Comparison of ENCODE assay signal across 11 mouse cellular contexts in the genomic region with DNA sequence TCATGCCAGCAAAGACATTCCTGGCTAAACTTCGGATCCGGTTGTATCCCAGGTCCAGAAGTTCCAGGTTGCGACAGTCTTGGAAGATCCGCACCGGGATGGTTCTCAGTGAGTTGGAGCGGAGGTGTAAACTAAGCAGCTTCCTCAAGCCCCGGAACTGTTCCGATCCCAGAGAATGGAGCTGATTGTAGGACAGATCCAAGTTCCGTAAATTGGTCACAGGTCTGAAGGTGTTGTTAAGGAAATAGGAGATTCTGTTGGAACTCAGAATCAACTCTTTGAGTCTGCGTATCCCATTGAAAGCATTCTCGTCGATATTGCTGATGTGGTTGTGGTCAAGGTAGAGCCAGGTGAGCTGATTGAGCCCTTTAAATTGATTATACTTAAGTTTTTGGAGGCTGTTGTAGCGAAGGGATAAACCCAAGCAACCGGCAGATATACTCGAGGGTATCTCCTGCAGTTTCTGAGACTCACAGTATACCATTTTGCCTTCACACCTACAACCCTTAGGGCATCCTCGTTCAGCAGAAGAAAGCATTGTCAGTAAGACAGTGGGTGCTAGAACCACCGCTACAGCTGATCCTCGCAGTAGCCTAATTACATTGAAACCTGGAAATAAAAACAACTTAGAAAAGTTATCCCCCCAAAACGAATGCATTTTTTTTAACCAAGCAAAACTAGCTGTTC. TPM values are rescaled to one million over a fixed set of nuclear protein-coding genes. Genes with fewer than 3 reads are reported as not detected.
DNase-seq lines count a peak whose midpoint lies in the region; ATAC-seq lines count a peak whose summit lies in the region.
"Had no signal": no experiment of that assay in that cellular context is flagged by ENCODE, and none has a peak within 500 bp of the region (broad histone marks: within the 10 kb centered on the region; RNA-seq: fewer than 3 reads in every experiment).

No protein-coding gene starts in this region.

- peak overlapping the region; percentile 87 for H3K4me2 ChIP-seq in hindbrain, embryonic 14.5 days (replicated peaks)
- peak overlapping the region; percentile 61 for H3K4me2 ChIP-seq in midbrain, embryonic 16.5 days (ENCODE audit: low read length)
- H3K4me2 ChIP-seq: liver, embryonic 15.5 days had no signal

- peak overlapping the region; percentile 74 for H3K9ac ChIP-seq in hindbrain, embryonic 14.5 days
- H3K9ac ChIP-seq in midbrain, embryonic 16.5 days (ENCODE audit: low read depth, low read length), result peak overlapping the region; percentile 64
- H3K9ac ChIP-seq: liver, embryonic 15.5 days had no signal

- H3K36me3 ChIP-seq in embryonic facial prominence, embryonic 10.5 days (replicated peaks), result no peaks in the 10 kb centered on the region
- no peaks in the 10 kb centered on the region for H3K36me3 ChIP-seq in hindbrain, embryonic 14.5 days (replicated peaks; ENCODE audit: control insufficient read depth, insufficient read depth)
- no peaks in the 10 kb centered on the region for H3K36me3 ChIP-seq in midbrain, embryonic 16.5 days (ENCODE audit: control insufficient read depth, insufficient read depth, low read length)
- H3K36me3 ChIP-seq: liver, embryonic 15.5 days had no signal

- H3K27ac ChIP-seq in embryonic facial prominence, embryonic 10.5 days (replicated peaks), result no peak overlapping the region
- H3K27ac ChIP-seq in hindbrain, embryonic 14.5 days, result peak overlapping the region; percentile 5; the same call in 1 of the 2 replicates
- H3K27ac ChIP-seq in midbrain, embryonic 16.5 days (ENCODE audit: low read length), result peak overlapping the region; percentile 5; the same call in 1 of the 2 replicates
- H3K27ac ChIP-seq: liver, embryonic 15.5 days had no signal

- peak overlapping the region; percentile 12; the same call in 1 of the 2 replicates for H3K4me3 ChIP-seq in embryonic facial prominence, embryonic 10.5 days
- peak overlapping the region; percentile 56 for H3K4me3 ChIP-seq in hindbrain, embryonic 14.5 days (replicated peaks; ENCODE audit: low read length)
- peak overlapping the region; percentile 49 for H3K4me3 ChIP-seq in midbrain, embryonic 16.5 days (ENCODE audit: low read depth, low read length)
- H3K4me3 ChIP-seq: liver, embryonic 15.5 days; myocyte had no signal

- peak; percentile 42 for DNase-seq in embryo, embryonic 10.5 days (ENCODE audit: low spot score)
- DNase-seq in embryo, embryonic 9.5 days (ENCODE audit: extremely low spot score), result no peak
- peak; percentile 14 for DNase-seq in embryonic facial prominence, embryonic 10.5 days (ENCODE audit: low spot score)
- no peak for DNase-seq in hindbrain, embryonic 14.5 days (ENCODE audit: low spot score)
- no peak for DNase-seq in spleen, postnatal 10 days (ENCODE audit: low spot score in 2 of 2)
- DNase-seq in right cerebral cortex, adult 18-20 months, result no peak
- no peak for DNase-seq in embryo, embryonic 10 days (ENCODE audit: low spot score)

- peaks cover 26% of the 10 kb centered on the region for H3K4me1 ChIP-seq in embryonic facial prominence, embryonic 10.5 days
- peaks cover 6% of the 10 kb centered on the region for H3K4me1 ChIP-seq in hindbrain, embryonic 14.5 days (replicated peaks; ENCODE audit: control insufficient read depth, insufficient read depth, low read length)
- peaks cover 1% of the 10 kb centered on the region; the same call in 1 of the 2 replicates for H3K4me1 ChIP-seq in midbrain, embryonic 16.5 days (ENCODE audit: control insufficient read depth, insufficient read depth, low read length)
- H3K4me1 ChIP-seq: liver, embryonic 15.5 days had no signal

- peaks cover 58% of the 10 kb centered on the region for H3K27me3 ChIP-seq in embryonic facial prominence, embryonic 10.5 days (replicated peaks; ENCODE audit: low read depth, poor library complexity, severe bottlenecking)
- peaks cover 4% of the 10 kb centered on the region; the same call in 1 of the 2 replicates for H3K27me3 ChIP-seq in hindbrain, embryonic 14.5 days (ENCODE audit: control insufficient read depth, insufficient read depth, low read length)
- H3K27me3 ChIP-seq in midbrain, embryonic 16.5 days (ENCODE audit: control insufficient read depth, insufficient read depth, low read depth, low read length), result no peaks in the 10 kb centered on the region

- 13% methylated on average over 19 of the region's 19 CpGs for WGBS in embryonic facial prominence, embryonic 10.5 days
- WGBS in hindbrain, embryonic 14.5 days, result 17% methylated on average over 19 of the region's 19 CpGs
- 18% methylated on average over 19 of the region's 19 CpGs for WGBS in midbrain, embryonic 16.5 days

- ATAC-seq in hindbrain, embryonic 14.5 days (ENCODE audit: low FRiP score), result no peak
- no peak for ATAC-seq in midbrain, embryonic 16.5 days

- no peaks in the 10 kb centered on the region for H3K9me3 ChIP-seq in embryonic facial prominence, embryonic 10.5 days
- no peaks in the 10 kb centered on the region for H3K9me3 ChIP-seq in hindbrain, embryonic 14.5 days (ENCODE audit: control insufficient read depth, low read length)
- H3K9me3 ChIP-seq in midbrain, embryonic 16.5 days (replicated peaks; ENCODE audit: control insufficient read depth, low read length, poor library complexity, severe bottlenecking), result no peaks in the 10 kb centered on the region
- H3K9me3 ChIP-seq: liver, embryonic 15.5 days had no signal

RNA-seq across cellular contexts. Expression of a gene that starts 1.2 kb away (rescaled TPM):
- 0.62 and 0.88 TPM in 2 replicates for polyA plus RNA-seq in embryonic facial prominence, embryonic 10.5 days (2016; fragmentation: Nextera tagmentation; extraction: Ambion mirVana)
- 35.9 and 37.2 TPM in 2 replicates for polyA plus RNA-seq in hindbrain, embryonic 14.5 days (2014; fragmentation: Nextera tagmentation; extraction: Ambion mirVana)
- polyA plus RNA-seq in midbrain, embryonic 16.5 days (2015; fragmentation: Nextera tagmentation; extraction: Ambion mirVana), result 41.9 and 51.7 TPM in 2 replicates
- polyA plus RNA-seq: C2C12 had no signal

Comparison
In these comparisons a context has a peak if more than half of its experiments do, and no peak if none do; other contexts are left out.
1. DNase-seq: peak in embryo, embryonic 10.5 days (single experiment) and embryonic facial prominence, embryonic 10.5 days (single experiment); none in embryo, embryonic 9.5 days (single experiment), hindbrain, embryonic 14.5 days (single experiment), spleen, postnatal 10 days (0 of 2), right cerebral cortex, adult 18-20 months (single experiment) and embryo, embryonic 10 days (single experiment).
2. RNA of a gene that starts 1.2 kb away (polyA plus RNA-seq): 41.9 to 51.7 TPM in midbrain, embryonic 16.5 days and 35.9 to 37.2 TPM in hindbrain, embryonic 14.5 days; 0.62 to 0.88 TPM in embryonic facial prominence, embryonic 10.5 days; every median in the first group is over 10 times any median in the second.
3. Peak in every context shown above with its lines, with median percentiles within 50 percentile points of each other: H3K4me3 ChIP-seq.